Mouse (Mus musculus) bone marrow macrophage, adult 2 months (primary cell): ENCODE measurements around the gene Hoxd1. TPM values are rescaled to one million over a fixed set of nuclear protein-coding genes. Genes with fewer than 3 reads are reported as not detected.

Experiments
- H3K27ac ChIP-seq: 2 replicates; pipeline ENCODE4 v1.5.1; 2012; ENCODE audit warnings: low read depth, low read length; ENCODE audit not compliant: insufficient read depth
- H3K4me1 ChIP-seq: 2 replicates; pipeline ENCODE4 v1.6.1; 2012; ENCODE audit warnings: low read length; ENCODE audit not compliant: control insufficient read depth, insufficient read depth
- H3K4me3 ChIP-seq: 2 replicates; pipeline ENCODE4 v1.5.1; 2012; ENCODE audit warnings: mild to moderate bottlenecking, low read length, moderate library complexity; ENCODE audit not compliant: insufficient read depth
- CTCF ChIP-seq: IDR thresholded peaks from 2 replicates; pipeline ENCODE4 v1.5.1; 2012; ENCODE audit warnings: low read depth, mild to moderate bottlenecking, low read length, moderate library complexity
- POLR2A ChIP-seq: IDR thresholded peaks from 2 replicates; pipeline ENCODE4 v1.6.1; 2012; ENCODE audit warnings: mild to moderate bottlenecking, low read depth, low read length, borderline replicate concordance
- polyA plus RNA-seq: library from polyadenylated mRNA; stranded (reverse); fragments of >200 nt; gene quantifications from 2 replicates; pipeline ENCODE4 v1.2.4, GENCODE M21; 2012; ENCODE audit not compliant: missing spikeins, insufficient read depth, insufficient read length

The Hoxd1 gene
- polyA plus RNA-seq: not detected in 2 replicates

- H3K4me3 ChIP-seq: no peak within 1 kb of the TSS
- no peaks in the 10 kb centered on the region for H3K4me1 ChIP-seq
- H3K27ac ChIP-seq: no peak within 1 kb of the TSS
- TF ChIP-seq POLR2A: no peak
- no peak for TF ChIP-seq CTCF
These were observed at the start of gene Hoxd1 for GRCm38 (mm10) chr2:74762522-74763244. Gene Hoxd1, plus strand, starts transcription at chr2:74762980.

- Histone ChIP-seq H3K4me1 (no peaks in the 10 kb centered on the region), H3K4me3 (no peak overlapping the region), H3K27ac (no peak overlapping the region)
- no peak for TF ChIP-seq POLR2A
These were observed 49.3 kb upstream of the Hoxd1 start for GRCm38 (mm10) chr2:74713239-74714150.

- Histone ChIP-seq H3K4me3 (no peak overlapping the region), H3K4me1 (no peaks in the 10 kb centered on the region), H3K27ac (no peak overlapping the region)
- no peak for TF ChIP-seq POLR2A
- no peak for TF ChIP-seq CTCF
These were observed 48.5 kb upstream of the Hoxd1 start for GRCm38 (mm10) chr2:74714156-74714789.

GRCm38 (mm10) chr2:74714881-74715280 is 47.9 kb upstream of the Hoxd1 start:
- TF ChIP-seq CTCF: no peak
- no peak for TF ChIP-seq POLR2A
- H3K4me1 ChIP-seq: no peaks in the 10 kb centered on the region
- H3K4me3 ChIP-seq: no peak overlapping the region
- H3K27ac ChIP-seq: no peak overlapping the region

GRCm38 (mm10) chr2:74715504-74716241 is 47.1 kb upstream of the Hoxd1 start:
- peak; percentile 61 for TF ChIP-seq CTCF
- no peak for TF ChIP-seq POLR2A
- H3K4me1 ChIP-seq: no peaks in the 10 kb centered on the region
- H3K27ac ChIP-seq: no peak overlapping the region
- no peak overlapping the region for H3K4me3 ChIP-seq

GRCm38 (mm10) chr2:74720384-74720783 is 42.4 kb upstream of the Hoxd1 start:
- no peak overlapping the region for H3K27ac ChIP-seq
- no peak overlapping the region for H3K4me3 ChIP-seq
- TF ChIP-seq CTCF (no peak), POLR2A (no peak)
- no peaks in the 10 kb centered on the region for H3K4me1 ChIP-seq

GRCm38 (mm10) chr2:74720955-74721491 is 41.8 kb upstream of the Hoxd1 start:
- Histone ChIP-seq H3K27ac (no peak overlapping the region), H3K4me1 (no peaks in the 10 kb centered on the region), H3K4me3 (no peak overlapping the region)
- no peak for TF ChIP-seq CTCF
- TF ChIP-seq POLR2A: no peak

GRCm38 (mm10) chr2:74721882-74722281 is 40.9 kb upstream of the Hoxd1 start:
- TF ChIP-seq POLR2A (no peak), CTCF (no peak)
- Histone ChIP-seq H3K4me3 (no peak overlapping the region), H3K4me1 (no peaks in the 10 kb centered on the region), H3K27ac (no peak overlapping the region)

GRCm38 (mm10) chr2:74722949-74723348 is 39.8 kb upstream of the Hoxd1 start:
- TF ChIP-seq CTCF (no peak), POLR2A (no peak)
- Histone ChIP-seq H3K4me3 (no peak overlapping the region), H3K4me1 (no peaks in the 10 kb centered on the region), H3K27ac (no peak overlapping the region)
